Mouse (Mus musculus) gastrocnemius, postnatal 25 days (tissue): ENCODE results near the gene Olfm1. TPM values are rescaled to one million over a fixed set of nuclear protein-coding genes. Genes with fewer than 3 reads are reported as not detected.

ENCODE experiments used
- DNase-seq: peaks from one replicate; pipeline ENCODE4 v3.0.0; 2022
- total RNA-seq, 2 experiments: library from RNA; stranded (reverse); gene quantifications; 1 replicate in 1 of 2; 2 replicates in 1 of 2; pipeline ENCODE4 v1.2.3; 2021

The Olfm1 gene
- total RNA-seq, 2 experiments from 2014 or later: 11.9 to 14.5 TPM

DNA sequence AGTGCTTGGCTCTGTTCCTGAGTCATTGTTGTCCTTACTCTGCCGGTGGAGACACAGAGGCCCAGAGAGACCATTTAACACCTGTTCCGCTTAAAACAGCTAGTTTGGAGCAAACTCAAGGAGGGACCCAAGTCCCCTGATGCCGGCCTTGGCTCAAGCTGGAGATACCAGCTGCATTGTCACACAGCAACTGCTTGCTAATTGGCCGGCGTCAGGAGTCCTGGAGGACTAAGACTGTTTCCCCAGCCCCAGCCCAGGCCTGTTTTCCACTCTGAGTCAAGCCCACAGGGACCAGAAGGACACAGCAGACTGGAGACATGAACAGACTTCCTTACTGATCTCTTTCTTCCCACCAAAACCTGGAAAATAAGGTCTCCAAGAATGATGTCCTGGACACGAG lies 43.7 kb downstream of the Olfm1 start:
- no peak for DNase-seq

DNA sequence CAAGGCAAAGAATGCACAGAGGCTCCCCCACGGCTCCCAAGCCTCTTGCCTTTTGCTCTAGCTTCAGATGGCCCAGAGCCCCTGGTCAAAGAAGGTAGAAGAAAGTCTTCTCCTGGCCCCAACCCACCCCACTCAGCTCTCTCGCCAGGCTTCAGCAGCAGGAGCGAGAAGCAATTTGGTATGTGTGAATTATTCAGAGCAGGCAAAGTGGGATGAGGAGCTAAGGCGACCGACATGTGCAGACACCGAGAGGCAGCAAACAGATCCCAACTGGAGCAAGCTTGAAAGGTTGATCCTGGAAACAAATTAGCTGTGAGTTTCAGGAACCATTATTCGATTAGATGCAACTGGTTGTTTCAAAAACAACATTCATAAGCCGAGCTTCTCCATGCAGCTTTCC lies 46.8 kb downstream of the Olfm1 start:
- DNase-seq: no peak

DNA sequence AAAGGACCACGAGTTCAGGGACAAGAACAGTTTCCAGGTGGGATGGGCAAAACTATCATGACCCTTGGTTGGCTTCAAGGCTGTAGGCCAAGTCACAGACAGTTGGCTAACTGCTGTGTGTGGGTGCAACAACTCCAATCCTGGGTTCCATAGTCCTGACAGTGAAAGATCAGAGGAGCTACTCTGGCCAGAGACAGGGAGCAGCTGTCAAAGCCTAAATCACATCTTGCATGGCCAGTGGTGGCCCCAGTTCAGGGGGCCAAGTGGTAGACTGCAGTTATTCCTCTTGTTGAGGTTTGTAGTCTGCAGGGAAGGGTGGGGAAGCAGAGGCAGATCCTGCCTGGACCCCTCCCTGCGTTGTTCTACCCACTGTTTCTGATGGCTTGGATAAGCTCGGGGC lies 48.1 kb downstream of the Olfm1 start:
- DNase-seq: no peak

DNA sequence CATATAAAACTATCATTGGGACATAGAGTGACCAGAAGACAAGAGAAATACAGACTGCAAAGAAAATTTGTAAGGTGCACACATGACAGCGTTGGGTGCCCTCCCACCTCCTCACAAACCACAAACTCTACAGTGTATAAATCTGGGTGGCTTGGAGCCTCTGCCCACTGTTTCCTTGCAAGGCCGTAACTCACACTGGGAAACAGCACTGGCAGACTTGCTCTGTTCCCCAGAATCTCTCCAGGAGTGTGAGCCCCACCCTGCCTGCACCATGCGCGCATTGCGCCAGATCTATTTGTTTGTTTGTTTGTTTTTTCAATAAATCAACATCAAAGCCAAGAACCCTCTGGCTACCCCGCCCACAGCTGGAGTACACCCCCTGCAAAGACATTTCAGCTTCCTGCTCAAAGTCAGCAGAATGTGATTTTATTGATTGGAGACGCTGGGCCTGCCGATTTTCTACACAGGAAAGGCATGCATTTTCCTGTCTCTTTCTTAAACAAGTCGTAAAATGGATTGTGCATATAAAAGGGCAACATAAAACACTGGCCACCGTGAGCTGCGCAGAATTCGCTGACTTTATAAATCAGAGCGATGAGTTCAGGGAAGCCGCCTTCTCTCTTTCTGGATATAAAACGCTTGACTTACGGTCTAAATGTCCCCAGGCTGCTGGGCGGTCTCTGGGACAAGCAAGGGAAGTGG lies 48.9 kb downstream of the Olfm1 start:
- no peak for DNase-seq

DNA sequence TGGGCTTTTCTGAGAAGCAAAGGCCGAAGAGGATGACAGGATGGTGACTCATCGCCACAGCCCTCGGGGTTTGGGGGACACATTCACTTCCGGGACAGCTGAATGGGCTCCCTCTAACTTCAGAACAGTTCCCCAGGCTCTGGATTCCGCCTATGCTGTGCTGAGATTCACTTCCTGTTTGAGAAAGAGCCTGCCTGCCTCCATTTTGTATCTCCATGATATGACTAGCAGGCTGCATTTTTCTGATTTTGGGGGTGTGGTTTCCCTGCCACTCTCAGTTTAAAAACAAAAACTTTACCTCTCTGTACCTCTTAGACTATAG lies 49.4 kb downstream of the Olfm1 start:
- DNase-seq: no peak

DNA sequence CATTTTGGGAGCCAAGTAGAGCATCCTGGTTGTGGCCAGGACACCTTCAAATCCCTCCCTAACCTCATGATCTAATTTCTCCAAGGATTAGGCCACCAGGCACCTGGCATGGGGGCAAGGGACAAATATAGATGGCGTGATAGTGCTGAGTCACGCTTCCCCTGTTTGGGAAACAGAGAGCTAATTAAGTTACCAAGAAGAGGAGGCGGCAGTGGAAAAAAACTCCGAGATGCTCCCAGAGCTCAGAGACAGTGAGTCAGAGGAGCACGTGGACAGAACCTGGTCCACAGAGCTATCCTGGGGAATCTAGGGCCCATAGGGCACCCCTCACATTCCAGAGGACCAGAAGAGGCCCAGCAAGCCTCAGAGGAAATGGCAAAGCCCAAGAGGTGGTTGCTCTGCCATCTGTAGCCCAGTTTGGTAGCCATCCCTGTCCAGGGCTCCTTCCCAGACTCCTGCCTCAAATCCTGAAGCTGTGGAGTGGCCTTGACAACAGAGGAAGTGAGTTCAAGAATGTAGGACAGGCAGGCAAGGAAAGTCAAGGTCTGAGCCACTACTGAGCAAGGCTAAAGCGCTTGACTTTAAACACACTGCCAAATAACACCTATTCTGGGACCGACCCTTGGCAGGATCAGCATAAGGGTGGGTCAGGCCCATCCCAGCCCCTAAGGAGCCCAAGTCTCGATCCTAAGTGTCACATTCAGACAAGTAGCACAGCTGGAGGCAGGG lies 52.0 kb downstream of the Olfm1 start:
- peak; percentile 45 for DNase-seq

DNA sequence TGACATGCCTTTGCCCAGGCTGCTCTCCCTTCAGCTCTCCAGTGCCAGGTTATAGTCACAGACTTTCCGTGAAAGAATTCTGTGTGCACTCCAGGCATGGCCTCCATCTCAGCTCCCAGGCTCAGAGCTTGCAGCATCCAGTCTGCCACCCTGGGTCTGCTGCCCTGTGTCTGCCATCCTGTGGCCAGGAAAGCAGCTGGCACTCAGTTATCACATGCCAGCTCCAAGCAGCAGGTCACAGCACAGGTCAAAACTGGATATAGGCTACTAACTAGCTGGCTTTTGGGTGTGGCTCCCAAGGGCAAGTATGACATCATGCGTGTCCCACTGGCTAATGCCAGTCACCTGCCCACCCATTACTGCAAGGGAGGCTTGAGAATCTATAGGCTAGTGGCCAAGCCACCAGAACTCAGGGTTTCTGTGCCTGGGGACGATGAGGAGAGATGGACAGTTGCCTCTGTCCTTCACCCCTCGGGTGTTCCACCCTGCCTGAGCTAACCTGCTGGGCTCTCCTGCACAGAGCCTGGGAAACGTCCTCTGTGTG lies 53.4 kb downstream of the Olfm1 start:
- DNase-seq: no peak

DNA sequence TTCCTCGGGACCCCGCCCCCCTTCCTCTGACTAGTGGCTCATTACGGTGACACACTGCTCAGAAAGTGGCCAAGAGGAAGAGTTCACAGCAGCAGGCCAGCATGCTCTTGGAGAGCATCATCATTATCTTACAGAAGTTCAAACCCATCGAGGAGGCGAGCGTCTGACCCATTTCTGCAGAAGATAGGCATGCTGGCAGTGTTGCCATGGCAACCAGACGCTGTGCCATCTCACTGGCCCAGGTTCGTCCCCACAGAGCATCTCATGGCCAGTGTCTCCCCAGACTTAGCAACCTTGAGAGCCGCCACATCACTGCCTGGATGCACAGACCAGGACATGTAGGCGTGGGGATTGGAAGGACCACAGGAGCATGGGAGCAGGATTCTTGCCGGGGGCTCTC lies 54.3 kb downstream of the Olfm1 start:
- no peak for DNase-seq

DNA sequence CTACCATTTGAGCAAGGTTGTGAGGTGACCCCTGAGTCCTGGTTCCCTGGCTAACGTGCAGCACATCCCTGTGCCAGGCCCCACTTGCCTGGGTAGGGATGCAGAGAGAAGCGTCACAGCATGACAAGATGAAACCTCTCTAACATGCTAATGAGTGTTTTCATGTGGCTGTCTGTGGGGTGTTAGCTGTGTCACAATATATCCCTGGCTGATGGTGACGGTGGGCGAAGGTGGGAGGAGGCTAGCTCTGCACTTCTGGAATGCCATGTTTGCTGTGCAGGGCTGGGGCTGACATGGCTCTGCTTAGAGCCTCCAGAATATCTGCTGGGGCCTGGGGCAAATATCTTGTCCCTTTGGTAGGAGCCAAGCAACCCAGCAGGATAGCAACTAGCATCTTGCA lies 59.8 kb downstream of the Olfm1 start:
- DNase-seq: no peak

DNA sequence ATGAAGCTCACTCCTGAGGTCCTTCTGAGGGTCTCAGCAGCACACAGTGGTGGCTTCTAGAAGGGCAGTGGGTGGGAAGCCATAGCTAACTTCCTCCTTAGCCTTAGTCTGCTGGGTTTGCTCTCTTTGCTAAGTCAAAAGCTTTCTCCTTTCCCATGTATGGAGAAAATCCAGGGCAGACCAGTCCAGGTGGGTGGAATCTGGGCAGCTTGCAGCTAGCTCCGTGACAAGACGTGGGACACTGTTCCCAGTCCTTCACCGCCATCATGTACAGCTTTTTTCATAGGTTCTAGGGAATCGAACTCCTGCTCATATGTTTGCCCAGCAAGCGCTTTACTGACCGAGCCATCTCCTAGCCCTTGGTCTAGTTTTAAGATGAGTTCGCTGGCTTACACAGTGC lies 63.2 kb downstream of the Olfm1 start:
- no peak for DNase-seq

DNA sequence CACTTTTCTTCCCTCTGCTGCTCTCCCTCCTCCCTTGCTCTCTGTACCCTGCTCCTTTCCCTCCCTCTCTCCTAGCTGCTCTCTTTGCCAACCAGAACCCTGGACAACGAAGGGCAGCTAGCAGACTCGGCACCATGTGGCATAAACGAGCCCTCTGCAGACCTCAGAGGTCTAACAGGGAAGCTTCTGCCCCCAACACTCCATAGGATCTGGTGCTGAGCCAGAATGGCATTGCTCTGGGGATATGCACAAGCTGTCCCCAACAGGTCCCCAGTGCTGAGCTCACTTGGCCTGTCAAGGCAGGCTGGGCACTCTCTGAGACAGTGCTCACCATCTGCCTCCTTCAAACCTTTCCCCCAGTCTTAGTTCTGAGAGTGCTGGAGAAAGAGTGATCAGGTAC lies 68.6 kb downstream of the Olfm1 start:
- DNase-seq: no peak

DNA sequence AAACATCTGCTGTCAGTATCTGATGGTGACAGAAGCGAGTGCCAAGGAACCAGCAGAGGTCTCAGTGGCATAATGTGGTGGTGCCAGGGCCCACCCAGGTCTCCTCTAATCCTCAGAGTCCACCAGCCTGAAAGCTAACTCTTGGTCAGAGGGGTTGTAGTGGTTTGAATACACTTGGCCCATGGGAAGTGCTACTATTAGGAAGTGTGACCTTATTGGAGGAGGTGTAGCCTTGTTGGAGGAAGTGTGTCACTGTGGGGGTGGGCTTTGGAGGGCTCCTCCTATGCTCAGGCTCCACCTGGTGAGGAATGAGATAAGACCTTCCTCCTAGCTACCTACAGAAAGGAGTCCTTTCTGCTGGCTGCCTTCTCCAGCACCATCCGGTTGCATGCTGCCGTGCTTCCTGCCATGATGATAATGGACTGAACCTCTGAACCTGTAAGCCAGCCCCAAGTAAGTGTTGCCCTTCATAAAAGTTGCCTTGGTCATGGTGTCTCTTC lies 75.0 kb downstream of the Olfm1 start:
- DNase-seq: no peak

DNA sequence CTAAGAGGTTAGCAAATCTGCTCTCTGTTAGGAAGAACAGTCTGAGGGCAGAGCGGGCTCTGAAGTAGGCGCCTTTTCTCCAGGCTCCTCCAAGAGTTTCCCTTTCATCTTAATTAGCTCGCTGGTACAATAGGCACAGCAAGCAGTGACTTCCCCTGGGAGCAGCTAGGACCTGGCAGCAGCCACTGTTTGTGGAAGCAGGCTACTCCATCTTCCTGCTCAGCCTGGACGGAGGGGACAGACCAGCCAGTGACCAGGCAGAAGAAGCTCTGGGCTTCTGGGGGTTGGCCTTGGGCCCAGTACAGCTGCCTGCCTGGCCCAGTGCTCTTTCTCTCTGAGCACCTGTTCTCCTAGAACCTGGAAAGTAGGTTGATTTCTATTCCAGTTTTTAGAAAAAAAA lies 77.8 kb downstream of the Olfm1 start:
- DNase-seq: peak; percentile 31

DNA sequence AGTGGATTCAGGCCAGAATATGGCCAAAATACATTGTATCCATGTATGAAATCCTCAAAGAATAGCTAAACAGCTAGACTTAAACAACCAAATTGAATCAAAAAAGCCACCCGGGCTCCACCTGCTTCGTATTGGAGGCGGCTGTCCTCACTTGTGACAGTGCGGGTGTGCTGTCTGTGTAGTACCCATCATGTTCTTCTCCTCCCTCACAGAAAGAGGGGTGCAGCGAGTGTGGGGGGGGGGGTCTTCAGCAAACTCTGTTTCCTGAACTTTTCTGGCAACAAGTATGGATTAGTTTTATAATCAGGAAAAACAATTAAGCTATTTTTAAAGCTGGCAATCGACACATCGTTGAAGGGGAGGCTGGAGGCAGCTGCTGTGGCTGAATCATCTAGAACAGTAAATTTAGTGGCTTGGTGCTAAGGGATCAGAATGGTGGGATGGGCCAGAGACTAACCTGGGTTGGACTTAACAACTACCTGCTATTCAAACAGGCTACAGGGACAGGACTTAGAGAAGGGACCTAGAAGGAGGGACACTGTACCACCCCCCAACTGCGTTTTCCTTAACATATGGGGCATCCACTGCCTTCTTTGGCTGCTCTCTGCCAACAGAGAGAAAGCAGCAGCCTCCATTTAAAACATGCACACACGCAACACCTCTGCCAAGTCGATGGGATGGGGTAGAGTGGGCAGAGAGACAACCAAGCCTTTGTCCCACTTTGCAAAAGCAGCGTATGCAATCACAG lies 79.6 kb downstream of the Olfm1 start:
- no peak for DNase-seq

DNA sequence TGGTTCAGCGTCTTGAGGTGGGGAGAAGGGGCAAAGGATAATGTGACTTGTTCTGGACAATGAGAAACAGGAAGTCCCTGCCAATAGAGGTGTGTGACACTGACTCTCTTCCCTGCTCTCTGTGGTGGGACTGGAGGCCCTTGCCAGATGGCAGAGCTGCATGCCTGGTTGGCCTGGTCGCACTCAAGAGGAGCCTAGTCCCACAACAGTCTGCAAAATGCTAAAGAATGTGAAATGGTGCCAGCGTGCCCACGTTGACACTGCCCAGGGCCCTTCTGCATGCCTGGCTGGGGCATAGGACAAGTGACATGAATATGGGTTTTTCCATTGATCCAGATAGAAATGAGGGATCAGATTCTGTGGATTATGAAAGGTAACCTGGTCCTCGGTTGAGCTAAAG lies 81.2 kb downstream of the Olfm1 start:
- DNase-seq: no peak

DNA sequence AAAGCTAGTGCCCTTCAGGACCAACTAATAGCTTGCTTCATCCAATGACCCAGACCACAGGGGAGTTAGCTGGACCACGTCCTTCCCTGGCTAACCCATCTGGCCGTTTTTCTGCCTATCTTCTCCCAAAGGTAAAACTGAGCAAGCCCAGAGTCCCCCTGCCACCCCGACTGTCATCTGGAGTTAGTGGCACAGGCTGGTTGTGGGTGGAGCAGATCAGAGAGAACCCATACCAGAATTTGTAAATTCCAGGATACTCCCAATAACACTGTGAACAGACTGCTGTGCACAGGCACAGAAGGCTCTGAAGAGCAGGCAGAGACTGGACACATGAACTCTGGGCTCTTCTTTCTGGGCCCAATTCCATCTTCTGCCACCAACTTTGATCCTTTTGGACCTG lies 82.6 kb downstream of the Olfm1 start:
- DNase-seq: no peak

DNA sequence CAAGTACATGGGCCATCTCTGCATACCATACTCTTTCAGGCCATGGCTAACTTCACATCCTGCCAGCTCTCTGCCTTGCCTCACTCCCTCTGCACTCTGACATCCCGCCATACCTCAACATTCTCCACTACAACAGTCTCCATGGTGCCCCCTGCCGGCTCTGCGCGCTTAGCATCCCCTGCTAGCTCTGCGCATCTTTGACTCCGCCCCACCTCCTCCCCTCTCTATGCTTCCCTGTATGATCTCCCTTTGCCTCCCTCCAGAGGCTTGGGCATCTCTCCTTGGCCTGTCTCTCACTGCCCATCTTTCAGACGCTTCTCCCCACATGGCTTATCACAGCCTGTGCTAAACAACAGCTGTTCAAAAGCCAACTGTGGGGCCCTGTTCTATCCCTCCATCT lies 85.4 kb downstream of the Olfm1 start:
- DNase-seq: peak; percentile 47

DNA sequence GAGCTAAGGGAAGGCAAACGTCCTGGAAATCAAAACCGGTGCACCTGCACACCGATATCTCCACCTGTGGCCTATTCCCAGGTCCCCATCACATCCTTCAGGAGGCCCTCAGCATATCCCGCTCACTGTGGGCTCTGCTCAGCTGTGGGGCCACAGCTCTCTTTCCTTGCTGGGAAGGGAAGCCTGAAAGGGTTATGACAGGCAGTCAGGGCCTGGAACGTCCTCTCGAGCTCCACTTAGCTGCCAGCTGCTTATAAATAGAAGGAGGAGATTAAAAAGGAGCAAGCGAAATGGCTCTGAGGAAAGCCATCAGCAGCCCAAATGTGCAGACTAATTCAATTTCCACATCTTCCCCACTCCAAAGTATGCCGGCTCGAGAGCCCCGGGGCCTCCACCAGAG lies 86.1 kb downstream of the Olfm1 start:
- no peak for DNase-seq

Other genes starting within 250 kb of the Olfm1 start
- gene Fcnb, start 108.1 kb upstream of the Olfm1 start, total RNA-seq: not detected